Mouse (Mus musculus): ENCODE results near the gene Fam160b1.
A peak's percentile ranks its signal among the peaks of the same experiment; 100 is the strongest.

The Fam160b1 gene

DNA sequence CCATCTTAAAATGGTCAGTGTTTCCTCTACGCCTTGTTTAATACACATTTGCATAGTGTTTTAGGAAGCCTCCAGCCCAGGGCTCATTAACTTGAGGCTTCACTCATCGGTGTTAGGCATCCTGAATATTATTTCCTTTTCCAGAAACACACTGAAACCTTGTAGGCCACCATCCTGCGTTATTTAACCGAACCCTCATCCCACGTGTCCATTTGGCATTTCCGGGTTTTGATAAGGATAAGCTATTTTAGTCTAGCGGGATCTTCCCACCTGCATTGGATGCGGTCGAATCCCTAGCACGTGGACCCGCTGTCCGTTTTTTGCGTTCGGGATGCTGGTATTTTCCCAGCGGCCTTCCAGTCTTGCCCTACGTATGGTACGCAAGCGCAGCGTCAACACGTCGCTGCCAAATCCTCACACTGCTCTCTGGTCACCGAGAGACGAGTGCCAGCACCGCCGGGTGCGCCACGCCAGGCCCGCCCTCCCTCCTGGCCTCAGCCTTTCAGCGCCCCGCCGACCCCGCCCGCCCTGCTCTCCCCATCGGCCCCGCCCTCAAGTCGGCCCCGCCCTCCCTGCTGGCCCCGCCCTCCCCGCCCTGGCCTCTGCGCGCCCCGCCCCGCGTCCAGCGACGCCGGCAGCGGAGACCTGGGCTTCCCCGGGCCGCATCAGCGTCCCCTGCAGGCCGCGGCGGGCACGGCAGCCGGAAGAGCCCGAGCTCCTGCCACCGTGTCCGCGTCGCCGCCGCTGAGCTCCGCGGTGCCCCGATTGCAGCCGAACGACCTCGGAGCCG lies at the start of gene Fam160b1:
Gene Fam160b1 (plus strand): TSS at position 340 of the 790 bp plus-strand sequence.
- peak; percentile 91 to 93 for DNase-seq (ENCODE audit: low spot score in 2 of 2)

DNA sequence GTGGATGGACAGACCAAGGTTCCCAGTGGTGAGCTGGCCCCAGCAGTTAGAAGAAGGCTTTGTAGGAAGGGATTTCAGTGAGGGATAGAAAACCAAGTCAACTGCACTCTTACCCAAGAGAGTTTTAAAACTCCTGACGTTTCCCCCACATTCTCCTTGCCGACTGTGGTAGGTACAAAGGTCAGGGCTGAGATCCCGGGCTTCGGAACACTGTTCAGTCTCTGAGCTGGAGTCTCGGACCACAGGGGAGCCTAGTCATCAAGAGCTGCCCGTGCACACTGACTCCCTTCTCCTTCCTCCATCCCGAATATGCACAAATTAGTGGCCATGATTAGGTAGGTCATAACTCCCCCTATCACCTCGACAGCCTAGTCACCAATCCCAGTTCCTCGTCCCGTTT lies 47.3 kb upstream of the Fam160b1 start:
- DNase-seq (ENCODE audit: low spot score in 2 of 2): no peak

DNA sequence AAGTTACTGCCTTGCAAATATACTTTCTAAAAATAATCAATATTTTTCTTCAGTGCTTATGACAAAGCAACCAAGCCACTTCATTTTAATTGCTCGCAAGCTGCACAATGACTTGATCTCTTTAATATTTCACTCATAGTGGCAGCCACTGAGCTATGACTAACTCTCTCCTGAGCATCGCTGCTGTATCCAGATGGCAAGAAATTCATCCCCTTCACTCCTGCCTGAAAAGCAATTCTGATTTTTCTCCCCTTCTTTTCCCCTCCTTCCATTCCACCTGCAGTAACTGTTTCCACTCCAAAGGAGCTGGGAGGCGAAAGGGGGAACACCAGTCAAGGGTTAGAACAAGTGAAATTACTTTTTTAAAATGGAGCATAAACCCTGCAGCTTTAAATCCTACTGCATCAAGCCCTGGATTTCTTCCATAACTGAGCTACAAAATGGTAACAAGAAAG lies 46.6 kb upstream of the Fam160b1 start:
- no peak for DNase-seq (ENCODE audit: low spot score in 2 of 2)

DNA sequence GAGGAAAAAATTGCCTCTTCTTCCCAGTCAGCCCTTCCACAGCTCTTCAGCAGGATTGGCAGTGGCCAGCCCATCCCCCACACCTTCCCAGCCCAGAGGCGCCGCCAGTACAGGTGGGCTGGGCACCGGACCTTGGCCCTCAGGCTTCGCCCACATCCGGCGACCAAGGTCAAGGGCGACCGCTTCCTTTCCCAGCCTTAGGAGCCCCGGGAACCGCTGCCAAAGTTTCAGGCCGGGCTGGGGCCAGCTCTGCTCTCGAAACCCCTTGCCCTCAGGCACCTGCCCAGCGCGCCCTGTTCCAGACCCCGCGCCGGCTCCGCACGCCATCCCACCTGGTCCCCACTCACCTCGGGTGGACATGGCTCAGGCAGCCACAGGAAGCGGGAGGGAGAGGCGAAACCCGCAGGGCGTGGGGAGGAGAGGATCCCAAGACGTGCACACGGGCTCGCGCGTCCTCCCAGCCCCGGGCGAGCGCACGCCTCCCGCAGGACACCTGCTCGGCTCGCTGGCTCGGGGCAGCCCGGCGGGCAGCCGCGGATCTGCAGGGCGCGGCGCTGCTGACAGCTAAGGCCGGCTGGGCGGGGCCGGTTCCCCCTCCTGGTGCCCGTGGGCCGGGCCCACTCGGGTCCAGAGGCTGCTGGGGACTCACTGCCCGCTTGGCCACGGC lies 46.0 kb upstream of the Fam160b1 start, which contains the start of gene Ablim1:
Gene Ablim1 (minus strand): TSS at position 574 of the 667 bp plus-strand sequence.
- DNase-seq (ENCODE audit: low spot score in 2 of 2): peak; percentile 41 to 66

DNA sequence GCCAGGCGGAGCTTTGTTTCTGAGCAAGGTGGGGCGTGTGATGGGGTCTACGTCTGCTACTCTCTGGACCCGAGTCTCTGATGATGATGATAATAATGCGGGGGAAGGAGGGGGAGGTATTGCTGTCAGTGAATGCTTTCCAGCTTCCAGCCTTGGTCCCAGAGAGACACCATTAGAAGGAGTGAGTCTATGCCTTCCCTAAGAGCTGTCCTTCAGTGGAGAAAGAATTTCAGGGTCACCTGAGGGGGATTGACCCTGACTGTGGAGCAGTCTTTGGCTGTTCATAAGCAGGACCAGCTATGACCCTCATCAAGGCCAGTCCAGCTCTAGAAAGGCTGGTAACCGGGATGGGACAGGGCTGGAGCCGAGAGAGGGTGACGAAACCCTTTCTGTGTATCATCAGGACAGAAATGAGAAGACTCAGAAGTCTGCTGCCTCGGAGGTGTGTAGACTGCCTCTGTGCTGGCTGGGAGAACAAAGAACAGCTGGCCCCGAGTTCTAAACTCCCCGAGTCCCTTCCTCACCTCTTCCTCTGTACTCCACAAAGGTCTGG lies 45.4 kb upstream of the Fam160b1 start:
- DNase-seq (ENCODE audit: low spot score in 2 of 2): no peak

DNA sequence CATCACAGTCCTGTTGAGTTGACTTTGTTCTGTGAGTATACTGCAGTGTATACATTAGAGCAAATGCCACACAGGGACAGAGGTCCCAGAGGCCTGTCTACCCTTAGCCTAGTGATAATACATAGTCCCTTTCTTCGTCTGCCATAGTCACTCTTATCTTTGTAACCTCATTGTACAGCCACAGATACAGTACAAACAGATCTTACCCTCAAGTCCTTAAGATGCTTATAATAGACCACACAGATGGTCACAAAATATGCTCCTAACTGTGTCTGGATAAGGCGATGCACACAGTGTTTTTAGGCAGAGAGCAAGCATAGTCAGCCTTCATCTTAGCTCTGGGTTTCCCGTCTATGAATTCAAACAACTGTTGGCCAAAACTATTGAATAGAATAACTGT lies 43.9 kb upstream of the Fam160b1 start:
- no peak for DNase-seq (ENCODE audit: low spot score in 2 of 2)

DNA sequence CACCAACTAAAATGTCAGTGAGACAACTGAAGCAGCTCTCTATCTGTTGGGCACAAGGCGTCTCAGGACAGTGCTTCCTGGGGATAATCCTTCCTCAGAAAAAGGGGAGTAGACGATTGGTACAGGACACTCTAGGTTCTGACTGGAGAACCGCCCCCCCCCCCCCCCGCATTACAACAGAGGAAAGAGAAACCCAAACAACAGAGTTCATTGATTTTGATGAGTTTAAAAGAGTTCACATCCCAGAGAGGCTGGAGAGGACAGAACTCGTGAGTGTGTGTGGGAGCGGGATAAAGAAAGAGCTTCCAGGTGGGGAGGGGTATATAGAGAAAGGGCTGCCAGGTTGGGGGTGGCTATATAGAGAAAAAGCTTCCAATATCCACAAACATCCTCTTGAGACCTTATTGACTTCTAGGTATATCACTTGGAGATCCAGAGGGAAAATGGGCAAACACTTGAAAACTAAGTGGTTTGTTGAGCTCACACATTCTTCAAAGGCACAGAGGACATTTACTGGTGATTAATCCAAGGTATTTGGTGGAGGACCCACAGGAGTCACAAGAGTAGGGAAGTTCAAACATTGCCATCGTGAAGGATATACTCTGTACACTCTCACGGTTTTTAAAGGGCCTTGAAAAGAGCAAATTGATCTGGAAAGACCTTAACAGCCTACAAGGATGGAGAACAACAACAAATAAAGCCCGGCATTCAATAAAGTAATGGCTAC lies 39.7 kb upstream of the Fam160b1 start:
- no peak for DNase-seq (ENCODE audit: low spot score in 2 of 2)

DNA sequence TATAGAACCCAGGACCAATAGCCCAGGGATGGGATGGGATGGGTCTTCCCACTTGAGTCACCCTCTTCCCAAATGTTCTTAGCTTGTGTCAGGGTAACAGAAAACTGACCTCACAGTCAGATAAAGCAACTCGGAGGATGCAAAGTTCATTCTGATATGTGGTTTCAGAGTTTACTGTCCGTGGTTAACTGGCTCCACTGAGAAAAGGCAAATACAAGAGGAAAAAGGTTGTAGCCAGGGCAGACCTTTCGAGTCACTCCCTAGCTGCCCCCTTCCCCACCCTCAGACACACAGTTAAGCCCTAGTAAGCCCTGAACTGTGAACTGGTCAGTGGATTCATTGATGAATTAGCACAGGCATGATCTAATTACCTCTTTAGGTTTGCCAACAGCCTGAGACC lies 38.6 kb upstream of the Fam160b1 start:
- DNase-seq (ENCODE audit: low spot score in 2 of 2): no peak

DNA sequence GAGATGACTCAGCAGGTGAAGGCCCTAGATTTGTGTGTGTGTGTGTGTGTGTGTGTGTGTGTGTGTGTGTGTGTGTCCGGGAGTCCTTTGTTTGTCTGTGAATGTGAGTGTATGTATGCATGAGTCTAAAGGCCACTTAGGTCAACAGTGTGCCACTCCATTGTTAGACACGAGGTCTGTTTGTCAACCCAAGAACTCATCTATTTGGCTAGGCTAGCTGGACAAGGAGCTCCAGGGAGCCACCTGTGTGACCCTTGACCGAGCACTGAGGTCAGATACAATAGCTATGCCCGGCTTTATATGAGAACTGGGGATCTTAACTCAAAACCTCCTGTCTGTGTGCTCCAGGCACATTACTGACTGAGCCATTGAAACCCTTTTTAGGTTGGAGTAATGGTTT lies 38.0 kb upstream of the Fam160b1 start:
- DNase-seq (ENCODE audit: low spot score in 2 of 2): no peak

DNA sequence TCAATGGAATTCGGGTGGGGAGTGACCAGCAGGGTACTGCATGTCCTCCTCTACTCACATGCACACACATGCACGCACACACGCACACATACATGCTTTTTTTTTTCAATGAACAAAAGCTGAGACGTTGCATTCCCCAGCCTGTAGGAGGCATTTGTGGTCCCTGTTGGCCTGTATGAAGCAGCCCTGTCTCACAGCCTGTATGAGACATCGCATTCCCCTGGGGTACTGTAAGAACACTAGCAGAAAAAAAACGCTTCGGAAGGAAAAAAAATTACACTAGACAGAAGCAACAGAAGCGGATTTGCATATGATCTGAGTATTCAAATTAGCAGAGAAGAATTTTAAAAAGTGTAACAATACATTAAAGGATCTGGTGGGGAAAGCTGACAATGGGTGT lies 37.4 kb upstream of the Fam160b1 start:
- no peak for DNase-seq (ENCODE audit: low spot score in 2 of 2)

DNA sequence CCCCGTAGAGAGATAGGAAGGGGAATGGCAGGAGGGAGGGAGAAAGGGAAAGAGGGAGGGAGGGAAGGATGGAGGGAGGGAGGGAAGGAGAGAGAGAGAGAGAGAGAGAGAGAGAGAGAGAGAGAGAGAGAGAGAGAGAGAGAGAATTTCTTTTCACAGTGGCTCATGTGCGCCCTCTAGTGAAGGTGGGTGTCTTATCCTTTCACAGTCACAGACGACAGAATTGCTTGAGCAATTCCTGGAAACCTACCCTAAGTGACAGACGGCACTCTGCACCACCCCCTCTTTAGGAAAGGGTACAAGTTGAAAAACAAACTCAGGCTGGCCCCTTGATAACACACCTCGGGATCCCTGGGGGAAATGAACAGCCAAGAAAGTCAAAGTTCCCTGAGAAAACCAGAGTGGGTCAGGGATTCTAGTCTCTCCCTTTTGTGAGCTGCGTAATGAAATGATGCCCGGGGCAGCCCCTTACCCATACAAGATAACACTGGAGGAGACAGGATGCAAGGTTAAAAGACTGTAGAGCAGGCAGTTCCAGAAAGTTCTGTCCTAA lies 34.7 kb upstream of the Fam160b1 start:
- DNase-seq (ENCODE audit: low spot score in 2 of 2): peak; percentile 41 to 71

DNA sequence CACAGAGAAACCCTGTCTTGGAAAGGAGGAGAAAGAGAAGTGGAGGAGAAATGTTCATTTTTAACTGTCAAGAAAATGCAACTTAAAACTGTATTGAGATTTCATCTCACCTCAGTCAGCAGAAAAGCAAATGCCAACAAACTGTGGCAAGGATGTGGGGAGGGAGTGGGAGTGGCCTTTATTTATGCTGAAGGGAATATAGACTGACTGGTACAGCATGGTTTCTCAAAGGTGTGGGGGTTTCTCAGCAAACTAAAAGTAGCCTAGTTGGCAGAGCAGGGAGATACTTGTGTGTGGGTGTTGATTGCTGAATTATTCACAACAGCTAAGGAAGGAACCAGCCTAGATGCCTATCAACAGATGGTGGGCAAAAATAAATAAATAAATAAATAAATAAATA lies 32.8 kb upstream of the Fam160b1 start:
- DNase-seq (ENCODE audit: low spot score in 2 of 2): no peak

DNA sequence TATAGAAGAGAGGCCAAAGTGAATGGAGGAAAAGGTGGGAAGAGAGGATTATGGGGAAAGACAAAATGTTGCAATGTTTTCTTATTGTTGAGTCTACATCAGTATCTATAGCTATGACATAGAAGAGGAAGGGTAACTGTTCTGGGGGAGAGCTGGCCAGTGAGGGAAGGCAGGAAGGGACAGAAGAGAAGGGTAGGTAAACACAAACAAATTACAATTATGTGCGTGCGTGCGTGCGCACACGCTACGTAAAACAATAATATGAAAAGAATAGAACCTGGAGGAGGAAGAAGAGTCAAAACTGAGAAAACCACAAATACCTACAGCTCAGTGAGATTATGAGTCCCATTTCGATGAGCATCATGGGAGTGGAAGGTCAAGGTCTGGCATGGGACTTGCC lies 32.2 kb upstream of the Fam160b1 start:
- DNase-seq (ENCODE audit: low spot score in 2 of 2): no peak

DNA sequence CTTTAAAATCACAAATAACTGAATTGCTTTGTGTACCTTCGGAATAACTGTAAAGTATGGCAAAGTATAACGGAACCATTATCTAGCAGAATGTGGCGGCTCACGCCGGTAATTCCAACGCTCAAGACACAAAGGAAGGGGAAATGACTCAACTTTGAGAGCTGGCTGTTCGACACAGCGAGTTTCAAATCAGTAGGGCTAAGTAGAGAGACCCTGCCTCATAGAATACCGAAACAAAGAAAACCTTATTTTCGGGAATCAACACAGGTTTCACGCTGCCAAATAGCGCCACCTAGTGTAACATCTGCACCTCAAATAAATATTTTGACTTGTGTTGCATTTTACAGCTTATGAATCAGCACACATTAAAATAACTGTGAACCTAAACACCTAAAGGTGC lies 31.7 kb upstream of the Fam160b1 start:
- DNase-seq (ENCODE audit: low spot score in 2 of 2): no peak

DNA sequence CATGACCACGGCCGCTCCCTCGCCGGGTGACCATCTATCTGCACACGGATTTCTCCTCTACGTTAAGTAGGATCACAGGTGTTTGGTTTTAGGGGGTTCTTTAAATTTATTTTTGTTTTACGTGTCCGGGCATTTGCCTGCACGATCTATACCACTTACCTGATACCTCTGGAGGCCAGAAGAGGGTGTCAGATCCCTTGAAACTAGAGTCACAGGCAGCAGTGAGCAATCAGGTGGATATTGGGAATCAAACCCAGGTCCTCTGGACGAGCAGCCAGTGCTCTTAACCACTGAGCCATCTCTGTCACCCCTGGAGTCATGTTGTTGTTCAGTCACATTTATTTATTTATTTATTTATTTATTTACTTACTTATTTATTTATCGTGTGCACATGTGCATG lies 30.2 kb upstream of the Fam160b1 start:
- DNase-seq (ENCODE audit: low spot score in 2 of 2): no peak

DNA sequence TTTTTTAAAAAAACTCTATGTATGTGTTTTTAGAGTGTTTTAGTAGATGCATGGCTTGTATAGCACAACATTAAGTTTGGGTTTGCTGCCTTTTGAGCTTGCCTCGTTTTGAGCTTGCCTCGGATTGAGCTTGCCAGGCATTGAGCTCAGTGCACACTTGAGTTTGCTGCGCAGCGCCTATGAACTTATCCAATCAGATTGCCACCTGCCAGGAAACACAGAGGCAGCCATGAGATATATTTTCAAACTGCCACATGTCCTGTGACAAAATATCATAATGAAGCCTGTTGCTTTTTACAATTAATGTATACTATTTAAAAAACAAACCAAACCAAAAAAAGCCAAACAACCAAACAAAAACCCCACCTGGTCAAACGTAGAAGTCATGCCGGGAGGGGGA lies 29.2 kb upstream of the Fam160b1 start:
- no peak for DNase-seq (ENCODE audit: low spot score in 2 of 2)

DNA sequence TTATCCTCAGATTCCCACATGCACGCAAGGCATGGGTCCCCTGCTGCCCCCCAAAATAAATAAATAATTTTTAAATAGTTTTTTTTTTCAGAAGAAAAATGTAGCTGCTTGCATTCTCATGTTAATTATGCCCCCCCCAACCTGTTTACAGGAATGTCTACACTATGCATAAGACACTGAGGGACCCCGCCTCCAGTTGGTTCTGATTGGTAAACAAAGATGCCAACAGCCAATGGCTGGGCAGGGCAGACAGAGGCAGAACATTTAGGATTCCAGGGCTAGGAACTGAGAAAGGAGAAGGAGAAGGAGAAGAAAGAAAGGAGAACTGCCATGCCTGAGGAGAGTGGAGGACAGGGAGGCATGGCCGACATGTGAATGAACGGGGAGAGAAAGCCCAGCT lies 27.1 kb upstream of the Fam160b1 start:
- DNase-seq (ENCODE audit: low spot score in 2 of 2): no peak

DNA sequence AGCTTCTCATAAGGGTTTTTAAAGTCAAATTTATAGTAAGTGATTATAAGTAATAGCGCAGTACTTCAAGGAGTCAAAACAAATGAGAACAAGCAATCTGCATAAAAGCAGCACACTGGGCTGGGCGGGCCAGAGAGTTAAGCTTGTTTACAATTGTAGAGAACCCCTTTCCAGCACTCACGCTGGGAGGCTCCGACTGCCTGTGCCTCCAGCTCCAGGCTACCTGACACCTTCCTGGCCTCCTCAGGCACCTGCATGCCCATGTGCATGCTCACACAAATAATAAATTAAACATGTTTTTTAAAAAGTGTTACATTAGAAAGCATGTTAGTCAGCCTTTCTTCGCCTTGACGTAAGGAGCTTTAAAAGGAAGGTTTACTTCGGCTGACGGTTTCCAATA lies 25.3 kb upstream of the Fam160b1 start:
- DNase-seq (ENCODE audit: low spot score in 2 of 2): no peak

DNA sequence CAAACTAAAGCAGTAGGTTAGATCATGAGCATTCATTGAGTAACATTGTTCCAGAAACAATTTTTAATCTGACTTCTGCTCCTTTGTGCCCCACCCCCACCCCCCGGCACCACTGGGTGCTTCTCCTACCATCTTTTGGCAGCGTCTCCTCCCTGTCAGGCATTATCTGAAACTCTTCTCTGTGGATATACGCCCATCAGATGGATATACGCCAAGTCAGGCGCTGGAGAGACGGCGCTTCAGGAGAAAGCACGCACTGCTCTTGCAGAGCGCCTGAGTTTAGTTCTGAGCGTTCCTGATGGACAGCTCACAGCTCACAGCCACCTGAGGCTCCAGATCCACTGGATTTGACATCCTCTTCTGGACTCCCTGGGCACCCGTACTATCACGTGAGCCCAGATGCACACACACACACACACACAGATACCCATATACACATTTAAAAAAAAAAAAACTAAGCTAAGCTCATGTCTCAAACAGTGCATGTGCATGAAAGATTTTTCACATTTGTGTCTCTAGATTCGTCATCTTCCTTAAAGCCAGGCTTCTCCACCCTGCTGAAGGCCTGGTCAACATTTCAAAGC lies 21.1 kb upstream of the Fam160b1 start:
- DNase-seq (ENCODE audit: low spot score in 2 of 2): no peak

DNA sequence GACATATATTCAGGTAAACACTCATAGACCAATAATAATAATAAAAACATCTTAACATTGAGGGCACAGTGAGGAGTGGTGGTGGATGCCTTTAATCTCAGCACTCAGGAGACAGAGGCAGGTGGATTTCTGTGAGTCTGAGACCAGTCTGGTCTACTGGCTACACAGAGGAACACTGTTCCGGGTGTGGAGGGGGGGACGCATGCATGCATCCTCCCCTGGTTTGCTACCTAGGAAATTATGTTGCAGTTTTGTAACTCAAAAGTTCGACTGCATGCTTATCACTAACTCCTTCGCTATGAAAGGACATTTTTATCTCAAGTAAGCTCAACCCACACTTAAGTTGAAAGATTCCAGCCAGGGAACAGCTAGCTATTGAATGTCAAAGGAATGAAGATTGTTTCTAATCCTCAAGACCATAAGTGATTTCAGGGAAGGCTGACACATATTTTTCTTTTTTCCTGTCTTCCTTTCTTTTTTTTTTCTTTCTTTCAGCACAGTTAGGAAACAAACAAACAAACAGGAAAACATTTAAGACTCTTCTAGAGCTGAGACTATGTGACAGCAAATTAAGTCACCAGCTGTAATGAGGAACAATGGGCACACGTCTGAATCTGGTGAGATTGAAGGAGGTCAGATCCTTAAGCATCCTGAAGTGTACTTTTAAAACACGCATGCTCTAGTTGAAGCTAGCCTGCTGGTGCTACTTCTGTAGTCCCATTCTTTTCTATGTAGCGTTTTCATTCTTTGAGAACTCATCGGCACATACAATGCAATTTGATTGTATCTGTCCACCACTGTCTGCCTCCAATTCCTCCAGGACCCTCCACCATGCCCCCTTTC lies 19.4 kb upstream of the Fam160b1 start:
- DNase-seq (ENCODE audit: low spot score in 2 of 2): no peak

DNA sequence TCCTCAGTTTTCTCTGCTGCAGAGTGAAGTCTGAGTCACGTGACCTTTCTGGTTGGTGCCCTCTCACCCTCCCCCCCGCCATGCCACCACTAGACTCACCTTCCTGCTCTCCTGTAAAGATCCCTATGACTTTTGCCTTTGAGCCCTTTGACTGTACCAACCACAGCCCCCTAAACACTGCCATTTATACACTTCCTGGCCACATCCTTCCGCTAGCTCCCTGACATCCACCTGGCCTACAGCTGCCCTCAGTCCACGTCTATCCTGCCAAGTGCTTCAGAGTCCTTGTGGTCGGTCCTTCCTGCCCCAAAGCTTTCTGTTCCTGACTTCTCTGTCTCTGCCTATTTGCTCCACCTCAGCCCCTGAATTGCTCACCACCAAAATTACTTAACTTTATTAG lies 16.6 kb upstream of the Fam160b1 start:
- no peak for DNase-seq (ENCODE audit: low spot score in 2 of 2)
